Mouse (Mus musculus): ENCODE data around the gene Bard1. TPM values are rescaled to one million over a fixed set of nuclear protein-coding genes. Genes with fewer than 3 reads are reported as not detected.

Gene Bard1
- polyA plus RNA-seq, 1 experiment = 0.38 TPM

- H3K4me3 ChIP-seq (replicated peaks; ENCODE audit: insufficient read depth, low read depth, low read length) = peak overlapping the region; percentile 55
- H3K27ac ChIP-seq (ENCODE audit: insufficient read depth, low read length) = no peak overlapping the region
- DNase-seq = no peak
- TF ChIP-seq CTCF (IDR thresholded peaks at IDR 0.05; ENCODE audit: borderline replicate concordance, insufficient read depth, low read depth, low read length) (no peak), POLR2A (IDR thresholded peaks at IDR 0.05; ENCODE audit: borderline replicate concordance, insufficient read depth, low read length) (no peak)
- no peaks in the 10 kb centered on the region for H3K27me3 ChIP-seq (ENCODE audit: control insufficient read depth, insufficient read depth, low read length)
- H3K4me1 ChIP-seq (ENCODE audit: control insufficient read depth, insufficient read depth, low read length) = no peaks in the 10 kb centered on the region
- WGBS = 33% methylated on average over 18 of the region's 18 CpGs
Observed at GRCm38 (mm10) chr1:71103174-71103864, 373 bp upstream of the Bard1 start.

- Histone ChIP-seq H3K4me1 (ENCODE audit: control insufficient read depth, insufficient read depth, low read length) (no peaks in the 10 kb centered on the region), H3K27ac (ENCODE audit: insufficient read depth, low read length) (no peak overlapping the region), H3K27me3 (ENCODE audit: control insufficient read depth, insufficient read depth, low read length) (no peaks in the 10 kb centered on the region), H3K4me3 (replicated peaks; ENCODE audit: insufficient read depth, low read depth, low read length) (no peak overlapping the region)
- TF ChIP-seq POLR2A (IDR thresholded peaks at IDR 0.05; ENCODE audit: borderline replicate concordance, insufficient read depth, low read length) = no peak
- no peak for TF ChIP-seq CTCF (IDR thresholded peaks at IDR 0.05; ENCODE audit: borderline replicate concordance, insufficient read depth, low read depth, low read length)
- WGBS = 46% methylated on average over 11 of the region's 11 CpGs
- DNase-seq = no peak
Observed at GRCm38 (mm10) chr1:71101369-71101970, 1.5 kb downstream of the Bard1 start.

GRCm38 (mm10) chr1:71100591-71101368 lies 2.2 kb downstream of the Bard1 start:
- H3K4me3 ChIP-seq (replicated peaks; ENCODE audit: insufficient read depth, low read depth, low read length) = no peak overlapping the region
- H3K27me3 ChIP-seq (ENCODE audit: control insufficient read depth, insufficient read depth, low read length) = no peaks in the 10 kb centered on the region
- 81% methylated on average over 5 of the region's 5 CpGs for WGBS
- no peak for TF ChIP-seq POLR2A (IDR thresholded peaks at IDR 0.05; ENCODE audit: borderline replicate concordance, insufficient read depth, low read length)
- H3K4me1 ChIP-seq (ENCODE audit: control insufficient read depth, insufficient read depth, low read length) = no peaks in the 10 kb centered on the region
- no peak overlapping the region for H3K27ac ChIP-seq (ENCODE audit: insufficient read depth, low read length)
- DNase-seq = no peak

GRCm38 (mm10) chr1:71099945-71100515 lies 2.9 kb downstream of the Bard1 start:
- Histone ChIP-seq H3K4me1 (ENCODE audit: control insufficient read depth, insufficient read depth, low read length) (no peaks in the 10 kb centered on the region), H3K27me3 (ENCODE audit: control insufficient read depth, insufficient read depth, low read length) (no peaks in the 10 kb centered on the region), H3K4me3 (replicated peaks; ENCODE audit: insufficient read depth, low read depth, low read length) (no peak overlapping the region), H3K27ac (ENCODE audit: insufficient read depth, low read length) (no peak overlapping the region)
- 17% methylated on average over 3 of the region's 3 CpGs for WGBS
- TF ChIP-seq POLR2A (IDR thresholded peaks at IDR 0.05; ENCODE audit: borderline replicate concordance, insufficient read depth, low read length) (no peak), CTCF (IDR thresholded peaks at IDR 0.05; ENCODE audit: borderline replicate concordance, insufficient read depth, low read depth, low read length) (no peak)
- no peak for DNase-seq

GRCm38 (mm10) chr1:71096031-71096430 lies 6.9 kb downstream of the Bard1 start:
- Histone ChIP-seq H3K4me3 (replicated peaks; ENCODE audit: insufficient read depth, low read depth, low read length) (no peak overlapping the region), H3K27ac (ENCODE audit: insufficient read depth, low read length) (no peak overlapping the region), H3K27me3 (ENCODE audit: control insufficient read depth, insufficient read depth, low read length) (no peaks in the 10 kb centered on the region), H3K4me1 (ENCODE audit: control insufficient read depth, insufficient read depth, low read length) (no peaks in the 10 kb centered on the region)
- no peak for DNase-seq
- TF ChIP-seq CTCF (IDR thresholded peaks at IDR 0.05; ENCODE audit: borderline replicate concordance, insufficient read depth, low read depth, low read length) (no peak), POLR2A (IDR thresholded peaks at IDR 0.05; ENCODE audit: borderline replicate concordance, insufficient read depth, low read length) (no peak)
- WGBS = 97% methylated on average over 1 of the region's 1 CpGs

- no peaks in the 10 kb centered on the region for H3K4me1 ChIP-seq (ENCODE audit: control insufficient read depth, insufficient read depth, low read length)
- no peak for DNase-seq
- H3K27ac ChIP-seq (ENCODE audit: insufficient read depth, low read length) = no peak overlapping the region
- whole genome bisulfite sequencing = 97% methylated on average over 2 of the region's 2 CpGs
- no peak overlapping the region for H3K4me3 ChIP-seq (replicated peaks; ENCODE audit: insufficient read depth, low read depth, low read length)
- TF ChIP-seq POLR2A (IDR thresholded peaks at IDR 0.05; ENCODE audit: borderline replicate concordance, insufficient read depth, low read length) = no peak
- no peak for TF ChIP-seq CTCF (IDR thresholded peaks at IDR 0.05; ENCODE audit: borderline replicate concordance, insufficient read depth, low read depth, low read length)
- no peaks in the 10 kb centered on the region for H3K27me3 ChIP-seq (ENCODE audit: control insufficient read depth, insufficient read depth, low read length)
Observed at GRCm38 (mm10) chr1:71095211-71095805, 7.6 kb downstream of the Bard1 start.

- 66% methylated on average over 3 of the region's 3 CpGs for WGBS
- no peak for DNase-seq
- no peak overlapping the region for H3K27ac ChIP-seq (ENCODE audit: insufficient read depth, low read length)
- TF ChIP-seq CTCF (IDR thresholded peaks at IDR 0.05; ENCODE audit: borderline replicate concordance, insufficient read depth, low read depth, low read length) = no peak
- H3K27me3 ChIP-seq (ENCODE audit: control insufficient read depth, insufficient read depth, low read length) = no peaks in the 10 kb centered on the region
- no peak overlapping the region for H3K4me3 ChIP-seq (replicated peaks; ENCODE audit: insufficient read depth, low read depth, low read length)
- no peaks in the 10 kb centered on the region for H3K4me1 ChIP-seq (ENCODE audit: control insufficient read depth, insufficient read depth, low read length)
Observed at GRCm38 (mm10) chr1:71075651-71076050, 27.3 kb downstream of the Bard1 start.

All from cerebellum, adult 2 months (tissue).